Mouse (Mus musculus) midbrain, embryonic 16.5 days (tissue): ENCODE measurements around the gene Folr1. TPM values are rescaled to one million over a fixed set of nuclear protein-coding genes. Genes with fewer than 3 reads are reported as not detected.

ENCODE experiments used
- ATAC-seq: fragments of 200-750 bp; cut with Nextera tagmentation; 2 replicates; pipeline ENCODE4 v1.8.0; 2017; ENCODE audit warnings: moderate TSS enrichment
- H3K27ac ChIP-seq: fragments of 300-500 bp; sonication (generic); 2 replicates; pipeline ENCODE4 v1.5.1; 2014; ENCODE audit warnings: mild to moderate bottlenecking, low read length, mixed read lengths
- H3K27me3 ChIP-seq: fragments of 300-500 bp; sonication (generic); 2 replicates; pipeline ENCODE4 v1.6.1; 2014; ENCODE audit warnings: low read depth, low read length, mixed read lengths; ENCODE audit not compliant: control insufficient read depth, insufficient read depth
- H3K36me3 ChIP-seq: fragments of 300-500 bp; sonication (generic); 2 replicates; pipeline ENCODE4 v1.6.1; 2014; ENCODE audit warnings: mild to moderate bottlenecking, low read length, moderate library complexity, mixed read lengths; ENCODE audit not compliant: control insufficient read depth, insufficient read depth
- H3K4me1 ChIP-seq: fragments of 300-500 bp; sonication (generic); 2 replicates; pipeline ENCODE4 v1.6.1; 2014; ENCODE audit warnings: mild to moderate bottlenecking, low read length, mixed read lengths; ENCODE audit not compliant: control insufficient read depth, insufficient read depth
- H3K4me2 ChIP-seq: fragments of 300-500 bp; sonication (generic); 2 replicates; pipeline ENCODE4 v1.6.1; 2014; ENCODE audit warnings: mild to moderate bottlenecking, low read length, mixed read lengths
- H3K4me3 ChIP-seq: fragments of 300-500 bp; sonication (generic); 2 replicates; pipeline ENCODE4 v1.5.1; 2014; ENCODE audit warnings: low read depth, mild to moderate bottlenecking, low read length, moderate library complexity, mixed read lengths
- H3K9ac ChIP-seq: fragments of 300-500 bp; sonication (generic); 2 replicates; pipeline ENCODE4 v1.6.1; 2014; ENCODE audit warnings: low read depth, low read length, mixed read lengths
- H3K9me3 ChIP-seq: fragments of 300-500 bp; sonication (generic); replicated peaks from 2 replicates; pipeline ENCODE4 v1.6.1; 2014; ENCODE audit warnings: mild to moderate bottlenecking, low read length, mixed read lengths; ENCODE audit not compliant: control insufficient read depth, poor library complexity, severe bottlenecking
- WGBS: fragments of 180-500 bp; shearing (Covaris S2); extraction: QIAGEN DNeasy Blood & Tissue Kit; methylation state at CpG from one replicate; pipeline ENCODE4 v1.1.7; 2014; 5-methylcytosine and 5-hydroxymethylcytosine counted together
- polyA plus RNA-seq: library from polyadenylated mRNA; unstranded; fragments of >200 nt; fragmentation: Nextera tagmentation; extraction: Ambion mirVana; gene quantifications from 2 replicates; pipeline ENCODE4 v1.2.1, GENCODE M21; 2015

Gene Folr1
- polyA plus RNA-seq, 1 experiment from 2014 or later, result 24.2 TPM

- no peak overlapping the region for H3K27ac ChIP-seq
- H3K4me1 ChIP-seq, result no peaks in the 10 kb centered on the region
- H3K9ac ChIP-seq, result no peak overlapping the region
- ATAC-seq, result no peak
- H3K36me3 ChIP-seq, result no peaks in the 10 kb centered on the region
- no peaks in the 10 kb centered on the region for H3K27me3 ChIP-seq
- no peaks in the 10 kb centered on the region for H3K9me3 ChIP-seq
- no peak overlapping the region for H3K4me2 ChIP-seq
- H3K4me3 ChIP-seq, result no peak overlapping the region
Observed at GRCm38 (mm10) chr7:101860978-101861377, 9.6 kb downstream of the Folr1 start.

- no peaks in the 10 kb centered on the region for H3K9me3 ChIP-seq
- H3K4me3 ChIP-seq, result no peak overlapping the region
- no peak overlapping the region for H3K4me2 ChIP-seq
- H3K36me3 ChIP-seq, result no peaks in the 10 kb centered on the region
- H3K27ac ChIP-seq, result no peak overlapping the region
- WGBS, result 83% methylated on average over 9 of the region's 9 CpGs
- H3K27me3 ChIP-seq, result no peaks in the 10 kb centered on the region
- no peaks in the 10 kb centered on the region for H3K4me1 ChIP-seq
- ATAC-seq, result no peak
- no peak overlapping the region for H3K9ac ChIP-seq
Observed at GRCm38 (mm10) chr7:101858362-101858761, 12.2 kb downstream of the Folr1 start.

GRCm38 (mm10) chr7:101857094-101857493, 13.5 kb downstream of the Folr1 start, which contains the start of gene Folr2:
Gene Folr2, minus strand, starts transcription at chr7:101857194.
- no peaks in the 10 kb centered on the region for H3K27me3 ChIP-seq
- ATAC-seq, result no peak
- no peak within 1 kb of the TSS for H3K4me2 ChIP-seq
- H3K4me1 ChIP-seq, result no peaks in the 10 kb centered on the region
- H3K9me3 ChIP-seq, result no peaks in the 10 kb centered on the region
- no peak within 1 kb of the TSS for H3K27ac ChIP-seq
- H3K9ac ChIP-seq, result no peak within 1 kb of the TSS
- no peak within 1 kb of the TSS for H3K4me3 ChIP-seq
- H3K36me3 ChIP-seq, result no peaks in the 10 kb centered on the region
- WGBS, result 89% methylated on average over 4 of the region's 4 CpGs

GRCm38 (mm10) chr7:101853816-101854215, 16.8 kb downstream of the Folr1 start:
- H3K27ac ChIP-seq, result no peak overlapping the region
- H3K27me3 ChIP-seq, result no peaks in the 10 kb centered on the region
- H3K9ac ChIP-seq, result no peak overlapping the region
- no peak overlapping the region for H3K4me2 ChIP-seq
- H3K4me1 ChIP-seq, result no peaks in the 10 kb centered on the region
- no peaks in the 10 kb centered on the region for H3K9me3 ChIP-seq
- no peak for ATAC-seq
- no peaks in the 10 kb centered on the region for H3K36me3 ChIP-seq
- WGBS, result 86% methylated on average over 2 of the region's 2 CpGs
- H3K4me3 ChIP-seq, result no peak overlapping the region

- WGBS, result 84% methylated on average over 6 of the region's 6 CpGs
- Histone ChIP-seq H3K27ac (no peak overlapping the region), H3K4me2 (no peak overlapping the region), H3K9me3 (no peaks in the 10 kb centered on the region), H3K4me1 (no peaks in the 10 kb centered on the region), H3K4me3 (no peak overlapping the region), H3K36me3 (no peaks in the 10 kb centered on the region), H3K9ac (no peak overlapping the region), H3K27me3 (no peaks in the 10 kb centered on the region)
- ATAC-seq, result no peak
Observed at GRCm38 (mm10) chr7:101852846-101853245, 17.7 kb downstream of the Folr1 start.

- H3K4me2 ChIP-seq, result no peak overlapping the region
- no peak overlapping the region for H3K9ac ChIP-seq
- ATAC-seq, result no peak
- H3K27ac ChIP-seq, result no peak overlapping the region
- 85% methylated on average over 6 of the region's 6 CpGs for WGBS
- no peaks in the 10 kb centered on the region for H3K9me3 ChIP-seq
- H3K27me3 ChIP-seq, result no peaks in the 10 kb centered on the region
- H3K4me3 ChIP-seq, result no peak overlapping the region
- H3K36me3 ChIP-seq, result no peaks in the 10 kb centered on the region
- H3K4me1 ChIP-seq, result no peaks in the 10 kb centered on the region
Observed at GRCm38 (mm10) chr7:101851689-101852088, 18.9 kb downstream of the Folr1 start.

GRCm38 (mm10) chr7:101847934-101848333, 22.7 kb downstream of the Folr1 start:
- no peaks in the 10 kb centered on the region for H3K36me3 ChIP-seq
- no peaks in the 10 kb centered on the region for H3K27me3 ChIP-seq
- H3K9me3 ChIP-seq, result no peaks in the 10 kb centered on the region
- no peak overlapping the region for H3K4me3 ChIP-seq
- H3K27ac ChIP-seq, result no peak overlapping the region
- H3K9ac ChIP-seq, result no peak overlapping the region
- ATAC-seq, result no peak
- H3K4me2 ChIP-seq, result no peak overlapping the region
- H3K4me1 ChIP-seq, result no peaks in the 10 kb centered on the region
- 100% methylated on average over 1 of the region's 1 CpGs for WGBS

- Histone ChIP-seq H3K4me3 (no peak overlapping the region), H3K4me2 (no peak overlapping the region), H3K9me3 (no peaks in the 10 kb centered on the region), H3K27ac (no peak overlapping the region), H3K27me3 (no peaks in the 10 kb centered on the region), H3K9ac (no peak overlapping the region), H3K4me1 (no peaks in the 10 kb centered on the region), H3K36me3 (no peaks in the 10 kb centered on the region)
- 79% methylated on average over 6 of the region's 6 CpGs for WGBS
- no peak for ATAC-seq
Observed at GRCm38 (mm10) chr7:101844186-101844585, 26.4 kb downstream of the Folr1 start.

GRCm38 (mm10) chr7:101837606-101838471, 32.7 kb downstream of the Folr1 start, which contains the start of gene Inppl1:
Gene Inppl1, minus strand, starts transcription at chr7:101838229.
- Histone ChIP-seq H3K4me1 (peaks cover 12% of the 10 kb centered on the region), H3K4me2 (peak within 1 kb of the TSS; percentile 97), H3K27me3 (peaks cover 4% of the 10 kb centered on the region), H3K4me3 (peak within 1 kb of the TSS; percentile 62), H3K27ac (peak within 1 kb of the TSS; percentile 71), H3K9ac (peak within 1 kb of the TSS; percentile 75), H3K9me3 (no peaks in the 10 kb centered on the region), H3K36me3 (no peaks in the 10 kb centered on the region)
- ATAC-seq, result peak; percentile 69
- under 1% methylated on average over 64 of the region's 64 CpGs for WGBS
